Mouse (Mus musculus) hindbrain, embryonic 14.5 days (tissue): ENCODE results near the gene Ldhd. TPM values are rescaled to one million over a fixed set of nuclear protein-coding genes. Genes with fewer than 3 reads are reported as not detected.
"Not testable (repeated sequence)": the region's sequence is repeated elsewhere in the genome, so short reads cannot be mapped to it uniquely, and the experiment has no call there.

Source experiments
- ATAC-seq: fragments of 200-750 bp; cut with Nextera tagmentation; 2 replicates; pipeline ENCODE4 v1.8.0; 2017; ENCODE audit warnings: moderate number of reproducible peaks, mild to moderate bottlenecking, moderate TSS enrichment, moderate library complexity; ENCODE audit not compliant: low FRiP score
- DNase-seq: peaks from one replicate; pipeline ENCODE4 v3.0.0-alpha.2; 2015; ENCODE audit warnings: low spot score
- H3K27ac ChIP-seq: fragments of 300-500 bp; sonication (generic); 2 replicates; pipeline ENCODE4 v1.5.1; 2014; ENCODE audit warnings: mild to moderate bottlenecking, moderate library complexity
- H3K27me3 ChIP-seq: fragments of 300-500 bp; sonication (generic); 2 replicates; pipeline ENCODE4 v1.6.1; 2014; ENCODE audit warnings: mild to moderate bottlenecking, low read length, mixed read lengths; ENCODE audit not compliant: control insufficient read depth, insufficient read depth
- H3K36me3 ChIP-seq: fragments of 300-500 bp; sonication (generic); replicated peaks from 2 replicates; pipeline ENCODE4 v1.6.1; 2014; ENCODE audit not compliant: control insufficient read depth, insufficient read depth
- H3K4me1 ChIP-seq: fragments of 300-500 bp; sonication (generic); replicated peaks from 2 replicates; pipeline ENCODE4 v1.6.1; 2014; ENCODE audit warnings: antibody characterized with exemption, low read length, mixed read lengths; ENCODE audit not compliant: control insufficient read depth, insufficient read depth
- H3K4me2 ChIP-seq: fragments of 300-500 bp; sonication (generic); replicated peaks from 2 replicates; pipeline ENCODE4 v1.6.1; 2014; ENCODE audit warnings: mild to moderate bottlenecking, moderate library complexity
- H3K4me3 ChIP-seq: fragments of 300-500 bp; sonication (generic); replicated peaks from 2 replicates; pipeline ENCODE4 v1.5.1; 2014; ENCODE audit warnings: mild to moderate bottlenecking, low read length
- H3K9ac ChIP-seq: fragments of 300-500 bp; sonication (generic); 2 replicates; pipeline ENCODE4 v1.6.1; 2014
- H3K9me3 ChIP-seq: fragments of 300-500 bp; sonication (generic); 2 replicates; pipeline ENCODE4 v1.6.1; 2016; ENCODE audit warnings: low read length; ENCODE audit not compliant: control insufficient read depth
- WGBS: fragments of 180-500 bp; shearing (Covaris S2); extraction: QIAGEN DNeasy Blood & Tissue Kit; methylation state at CpG from one replicate; pipeline ENCODE4 v1.1.7; 2014; 5-methylcytosine and 5-hydroxymethylcytosine counted together
- polyA plus RNA-seq: library from polyadenylated mRNA; unstranded; fragments of >200 nt; fragmentation: Nextera tagmentation; extraction: Ambion mirVana; gene quantifications from 2 replicates; pipeline ENCODE4 v1.2.1, GENCODE M21; 2014

Ldhd gene
- polyA plus RNA-seq, 1 experiment from 2014 or later: 0.56 TPM

- 78% methylated on average over 3 of the region's 3 CpGs for WGBS
- Histone ChIP-seq H3K4me2 (no peak overlapping the region), H3K4me3 (no peak overlapping the region), H3K9me3 (no peaks in the 10 kb centered on the region), H3K36me3 (no peaks in the 10 kb centered on the region), H3K27me3 (no peaks in the 10 kb centered on the region), H3K4me1 (no peaks in the 10 kb centered on the region), H3K9ac (no peak overlapping the region), H3K27ac (no peak overlapping the region)
- DNase-seq: no peak
- no peak for ATAC-seq
Measured at GRCm38 (mm10) chr8:111650651-111651050, 20.5 kb upstream of the Ldhd start.

- Histone ChIP-seq H3K9me3 (no peaks in the 10 kb centered on the region), H3K36me3 (no peaks in the 10 kb centered on the region), H3K27me3 (no peaks in the 10 kb centered on the region), H3K4me2 (no peak overlapping the region), H3K4me1 (peaks cover 5% of the 10 kb centered on the region), H3K9ac (no peak overlapping the region), H3K4me3 (no peak overlapping the region), H3K27ac (no peak overlapping the region)
- 62% methylated on average over 2 of the region's 2 CpGs for WGBS
- no peak for ATAC-seq
- DNase-seq: no peak
Measured at GRCm38 (mm10) chr8:111648834-111649233, 18.7 kb upstream of the Ldhd start.

DNA sequence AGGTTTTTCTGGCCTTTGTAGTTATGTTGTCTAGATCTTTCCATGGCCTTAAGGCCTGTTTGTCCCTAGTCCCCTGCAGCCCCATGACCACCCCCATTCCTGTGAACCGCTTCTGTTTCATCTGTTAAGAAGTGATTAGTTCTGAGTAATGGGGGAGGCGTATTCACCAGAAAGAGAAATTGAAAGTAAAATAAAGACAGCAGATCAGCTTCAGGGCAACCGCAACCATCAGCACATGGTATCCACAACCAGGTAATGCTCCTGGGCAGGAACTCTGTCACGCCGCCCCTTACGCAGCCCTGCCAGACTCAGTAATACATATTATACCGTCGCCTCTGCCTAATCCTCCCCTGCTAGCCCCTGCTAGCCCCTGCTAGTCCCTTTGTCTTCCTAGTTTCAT, 15.5 kb upstream of the Ldhd start:
- Histone ChIP-seq H3K9ac (no peak overlapping the region), H3K27me3 (no peaks in the 10 kb centered on the region), H3K36me3 (no peaks in the 10 kb centered on the region), H3K9me3 (no peaks in the 10 kb centered on the region), H3K4me1 (peaks cover 5% of the 10 kb centered on the region), H3K27ac (no peak overlapping the region), H3K4me3 (no peak overlapping the region), H3K4me2 (no peak overlapping the region)
- WGBS: 100% methylated on average over 8 of the region's 8 CpGs
- no peak for DNase-seq
- ATAC-seq: no peak

DNA sequence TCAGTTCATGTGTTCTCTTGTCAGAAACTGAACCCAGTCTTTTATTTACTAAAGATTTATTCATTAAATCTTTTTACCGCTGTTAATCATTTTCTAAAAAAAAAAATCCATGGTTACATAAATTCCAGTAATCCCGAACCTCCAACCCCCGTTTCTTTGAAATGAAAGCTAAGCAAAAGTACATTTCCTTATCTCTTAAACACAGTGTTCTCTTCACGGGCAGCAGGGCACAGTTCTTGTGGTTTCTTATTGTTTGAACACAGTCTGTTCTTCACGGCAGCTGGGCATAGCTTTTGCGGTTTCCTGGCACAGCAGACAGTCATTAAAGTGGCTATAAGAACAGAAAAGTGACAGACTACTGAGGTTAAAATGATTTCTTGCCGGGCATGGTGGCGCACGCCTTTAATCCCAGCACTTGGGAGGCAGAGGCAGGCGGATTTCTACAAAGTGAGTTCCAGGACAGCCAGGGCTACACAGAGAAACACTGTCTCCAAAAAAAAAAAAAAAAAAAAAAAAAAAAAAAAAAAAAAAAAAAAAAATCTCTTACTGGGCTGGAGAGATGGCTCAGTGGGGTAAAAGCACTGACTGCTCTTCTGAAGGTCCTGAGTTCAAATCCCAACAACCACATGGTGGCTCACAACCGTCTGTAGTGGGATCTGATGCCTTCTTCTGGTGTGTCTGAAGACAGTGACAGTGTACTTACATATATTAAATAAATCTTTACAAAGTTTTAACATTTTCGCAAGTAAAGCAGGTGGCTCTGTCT, 14.3 kb upstream of the Ldhd start:
- 62% methylated on average over 12 of the region's 12 CpGs for WGBS
- not testable (repeated sequence) for DNase-seq
- H3K9ac ChIP-seq: peak overlapping the region; percentile 83

GRCm38 (mm10) chr8:111643264-111644141, 13.3 kb upstream of the Ldhd start, which contains the start of gene Zfp1:
TSS of gene Zfp1 (plus strand) at chr8:111643401.
- peak within 1 kb of the TSS; percentile 94 for H3K27ac ChIP-seq
- WGBS: under 1% methylated on average over 75 of the region's 75 CpGs
- no peaks in the 10 kb centered on the region for H3K36me3 ChIP-seq
- H3K4me2 ChIP-seq: peak within 1 kb of the TSS; percentile 56
- peak; percentile 98 for ATAC-seq
- peak within 1 kb of the TSS; percentile 83 for H3K9ac ChIP-seq
- peak within 1 kb of the TSS; percentile 80 for H3K4me3 ChIP-seq
- peaks cover 5% of the 10 kb centered on the region for H3K4me1 ChIP-seq
- peak; percentile 96 for DNase-seq
- H3K27me3 ChIP-seq: no peaks in the 10 kb centered on the region
- no peaks in the 10 kb centered on the region for H3K9me3 ChIP-seq

More for the DNA sequence above, 14.3 kb upstream of the Ldhd start:
- H3K36me3 ChIP-seq, H3K9me3 ChIP-seq, H3K27me3 ChIP-seq, H3K4me1 ChIP-seq, ATAC-seq: not testable (repeated sequence)
- Histone ChIP-seq H3K4me2 (peak overlapping the region; percentile 56), H3K27ac (peak overlapping the region; percentile 94), H3K4me3 (peak overlapping the region; percentile 80)

DNA sequence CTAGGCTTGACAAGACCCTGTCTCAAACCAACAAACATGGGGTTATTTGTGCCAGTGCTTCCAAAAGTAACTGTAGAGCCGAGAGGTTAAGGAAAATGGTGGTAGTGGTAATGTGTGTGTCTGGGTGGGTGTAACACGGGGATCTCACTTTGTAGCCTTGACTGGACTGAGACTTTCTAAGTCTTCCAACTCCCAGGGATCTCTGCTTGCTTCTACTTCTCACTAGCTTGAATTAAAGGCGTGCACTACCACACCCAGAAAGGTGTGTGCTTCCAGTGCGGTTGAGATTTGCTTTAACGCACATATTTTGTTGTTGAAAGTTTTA, 12.7 kb upstream of the Ldhd start:
- 14% methylated on average over 5 of the region's 5 CpGs for WGBS
- peaks cover 5% of the 10 kb centered on the region for H3K4me1 ChIP-seq
- H3K36me3 ChIP-seq: no peaks in the 10 kb centered on the region
- H3K9ac ChIP-seq: peak overlapping the region; percentile 83
- DNase-seq (no peak), ATAC-seq (peak; percentile 45; the same call in 1 of the 2 replicates)
- peak overlapping the region; percentile 47; the same call in 1 of the 2 replicates for H3K27ac ChIP-seq
- H3K4me2 ChIP-seq: peak overlapping the region; percentile 56
- H3K27me3 ChIP-seq: no peaks in the 10 kb centered on the region
- H3K9me3 ChIP-seq: no peaks in the 10 kb centered on the region
- peak overlapping the region; percentile 80 for H3K4me3 ChIP-seq

- H3K36me3 ChIP-seq: no peaks in the 10 kb centered on the region
- peaks cover 5% of the 10 kb centered on the region for H3K4me1 ChIP-seq
- no peaks in the 10 kb centered on the region for H3K27me3 ChIP-seq
- 0 out of 2 replicates have a peak overlapping the region, but pooled peaks have one; percentile 47 for H3K27ac ChIP-seq
- no peaks in the 10 kb centered on the region for H3K9me3 ChIP-seq
- 75% methylated on average over 5 of the region's 5 CpGs for WGBS
- ATAC-seq: no peak
- H3K4me3 ChIP-seq: peak overlapping the region; percentile 80
- H3K4me2 ChIP-seq: peak overlapping the region; percentile 56
- DNase-seq: no peak
- peak overlapping the region; percentile 83 for H3K9ac ChIP-seq
Measured at GRCm38 (mm10) chr8:111642496-111642895, 12.3 kb upstream of the Ldhd start.

DNA sequence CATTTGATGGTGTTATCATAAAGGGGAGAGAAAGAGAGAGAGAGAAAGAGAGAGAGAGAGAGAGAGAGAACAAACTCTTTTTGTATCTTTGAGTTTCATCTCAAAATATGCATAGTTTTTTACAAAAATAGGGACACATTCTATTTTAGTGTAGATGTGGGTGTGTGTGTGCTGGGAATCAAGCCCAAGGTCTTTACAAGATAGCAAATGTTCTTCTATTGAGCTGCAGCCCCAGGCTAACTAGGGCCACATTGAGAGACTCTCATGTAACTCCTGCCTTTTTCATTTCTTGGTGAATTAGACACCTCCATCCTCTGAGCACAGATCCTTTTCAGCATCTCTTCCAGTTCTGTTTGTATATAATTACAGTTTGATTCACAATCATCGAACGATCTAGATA, 10.9 kb upstream of the Ldhd start:
- H3K4me2 ChIP-seq: no peak overlapping the region
- no peaks in the 10 kb centered on the region for H3K27me3 ChIP-seq
- H3K27ac ChIP-seq: no peak overlapping the region
- WGBS: 96% methylated on average over 2 of the region's 2 CpGs
- ATAC-seq: no peak
- no peak for DNase-seq
- H3K4me1 ChIP-seq: peaks cover 5% of the 10 kb centered on the region
- H3K9me3 ChIP-seq: no peaks in the 10 kb centered on the region
- no peak overlapping the region for H3K9ac ChIP-seq
- no peak overlapping the region for H3K4me3 ChIP-seq
- H3K36me3 ChIP-seq: no peaks in the 10 kb centered on the region

- H3K9ac ChIP-seq: no peak overlapping the region
- H3K4me3 ChIP-seq: no peak overlapping the region
- no peaks in the 10 kb centered on the region for H3K9me3 ChIP-seq
- H3K27me3 ChIP-seq: no peaks in the 10 kb centered on the region
- no peaks in the 10 kb centered on the region; the same call in 1 of the 2 replicates for H3K4me1 ChIP-seq
- ATAC-seq (no peak), DNase-seq (no peak)
- no peak overlapping the region for H3K4me2 ChIP-seq
- H3K36me3 ChIP-seq: no peaks in the 10 kb centered on the region
- H3K27ac ChIP-seq: no peak overlapping the region
Measured at GRCm38 (mm10) chr8:111638086-111638485, 7.9 kb upstream of the Ldhd start.
